Mouse (Mus musculus) thymus, adult 2 months (tissue): ENCODE results near the gene Srrt.

Experiments
- CTCF ChIP-seq: fragments of 200-500 bp; IDR thresholded peaks from 2 replicates; pipeline ENCODE4 v1.5.1; 2012; ENCODE audit warnings: mild to moderate bottlenecking, control low read depth, low read length, moderate library complexity, borderline replicate concordance; ENCODE audit not compliant: control insufficient read depth, poor library complexity, insufficient read depth; ENCODE audit errors: extremely low read depth
- POLR2A ChIP-seq: fragments of 200-500 bp; IDR thresholded peaks from 2 replicates; pipeline ENCODE4 v1.6.1; 2012; ENCODE audit warnings: mild to moderate bottlenecking, low read length, control low read depth, moderate library complexity; ENCODE audit not compliant: control insufficient read depth, poor library complexity, insufficient read depth; ENCODE audit errors: extremely low read depth

GRCm38 (mm10) chr5:137318570-137318969 is 11.1 kb upstream of the Srrt start:
- no peak for TF ChIP-seq POLR2A
- no peak for TF ChIP-seq CTCF
